Mouse (Mus musculus) erythroblast, adult 5-6 weeks (primary cell): ENCODE results near the gene Ythdc1. TPM values are rescaled to one million over a fixed set of nuclear protein-coding genes. Genes with fewer than 3 reads are reported as not detected.
"Not testable (repeated sequence)": the region's sequence is repeated elsewhere in the genome, so short reads cannot be mapped to it uniquely, and the experiment has no call there.

Experiments used
- ATAC-seq: replicated peaks from 2 replicates; pipeline ENCODE4 v1.8.0; 2016; ENCODE audit warnings: moderate number of reproducible peaks, mild to moderate bottlenecking, moderate TSS enrichment, inconsistent platforms; ENCODE audit not compliant: poor library complexity, low FRiP score, severe bottlenecking
- total RNA-seq, 2 experiments: library from RNA; stranded (forward) in 1 of 2; stranded (reverse) in 1 of 2; fragments of 150-400 nt in 1 of 2; fragments of 200-764, 138-1000 nt in 1 of 2; gene quantifications; 2 replicates each; pipeline versions ENCODE4 v1.2.3 to v1.2.4; 2015 to 2017; ENCODE audit warnings: low replicate concordance in 2 of 2

Gene Ythdc1
- total RNA-seq (2015; ENCODE audit: low replicate concordance) (217 and 251 TPM in 2 replicates), total RNA-seq (2017; ENCODE audit: low replicate concordance) (259 and 264 TPM in 2 replicates)

DNA sequence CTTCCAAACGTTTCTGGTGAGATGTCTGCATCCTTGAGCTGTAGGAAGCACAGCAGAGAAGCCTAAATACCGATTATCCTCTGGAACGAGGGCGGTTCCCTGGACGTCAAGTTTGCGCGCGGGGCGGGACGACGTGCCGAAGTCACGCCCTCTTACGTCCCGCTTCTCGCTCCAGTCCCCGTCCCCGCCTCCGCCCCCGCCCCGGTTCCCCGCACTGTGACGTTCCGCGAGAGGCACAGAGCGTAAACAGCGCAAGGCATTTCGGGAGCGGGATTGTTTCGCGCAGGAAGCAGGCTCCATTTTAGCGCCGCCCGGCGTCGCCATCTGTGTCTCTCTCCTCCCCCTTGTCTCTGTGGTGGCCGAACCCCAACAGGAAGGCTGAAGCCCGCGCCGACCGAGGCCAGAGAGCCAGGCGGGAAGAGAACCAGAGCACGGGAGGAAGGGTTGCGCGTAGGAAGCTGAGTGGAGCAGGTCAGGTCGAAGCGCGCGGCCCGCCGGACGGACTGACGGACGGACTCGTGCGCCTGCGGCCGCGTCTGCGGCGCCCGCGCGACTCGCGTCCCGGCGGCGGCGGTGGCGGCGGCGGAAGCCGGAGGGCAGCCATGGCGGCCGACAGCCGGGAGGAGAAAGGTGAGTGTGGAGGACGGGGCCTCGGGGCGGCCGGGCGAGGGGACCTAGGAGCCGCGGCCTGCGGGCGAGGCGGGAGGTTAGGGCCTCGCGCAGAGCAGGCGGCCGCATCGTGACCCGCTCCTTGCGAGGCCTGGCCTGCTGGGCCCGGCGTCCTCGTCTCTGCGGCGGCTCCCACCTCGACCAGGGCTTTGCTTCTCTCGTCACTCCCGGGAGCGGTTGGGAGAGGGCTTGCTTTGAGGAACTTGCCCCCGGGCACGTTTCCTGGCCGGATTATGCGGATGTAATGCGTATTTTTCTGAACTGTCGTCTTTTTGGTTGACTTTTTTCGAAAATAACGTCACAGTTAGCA lies at the start of gene Ythdc1:
Gene Ythdc1 (plus strand): TSS at position 260 of the 979 bp plus-strand sequence.
- ATAC-seq: peak; percentile 98

DNA sequence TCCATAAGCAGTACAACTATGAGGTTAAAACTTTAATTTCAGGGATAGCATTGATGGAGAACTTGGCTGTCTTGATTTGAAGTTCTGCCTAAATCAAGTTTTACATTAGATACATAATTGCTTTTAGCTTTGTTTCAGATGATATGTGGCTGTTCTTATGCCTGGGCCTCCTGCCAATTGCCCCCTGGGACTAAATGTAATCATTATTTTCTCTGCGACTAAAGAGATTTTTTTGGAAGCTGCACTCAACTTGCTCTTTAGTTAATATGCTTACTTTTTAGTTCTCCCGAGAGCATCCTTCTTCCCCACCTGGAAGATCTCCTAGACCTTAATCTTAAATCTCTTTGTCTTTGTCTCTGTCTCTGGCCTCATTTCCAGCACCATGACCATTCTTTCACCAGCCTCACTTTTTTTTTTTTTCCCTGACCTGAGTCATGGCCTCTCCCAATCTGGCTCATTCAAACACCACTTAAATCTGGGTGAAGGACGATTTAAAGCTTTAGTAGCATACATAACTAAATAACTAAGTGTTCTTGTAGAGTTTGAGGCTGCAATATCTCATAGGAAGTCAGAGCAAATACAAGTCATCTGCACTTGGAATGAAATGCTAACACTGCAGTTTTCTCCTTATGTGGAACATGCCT lies 34.9 kb upstream of the Ythdc1 start:
- ATAC-seq: no peak

DNA sequence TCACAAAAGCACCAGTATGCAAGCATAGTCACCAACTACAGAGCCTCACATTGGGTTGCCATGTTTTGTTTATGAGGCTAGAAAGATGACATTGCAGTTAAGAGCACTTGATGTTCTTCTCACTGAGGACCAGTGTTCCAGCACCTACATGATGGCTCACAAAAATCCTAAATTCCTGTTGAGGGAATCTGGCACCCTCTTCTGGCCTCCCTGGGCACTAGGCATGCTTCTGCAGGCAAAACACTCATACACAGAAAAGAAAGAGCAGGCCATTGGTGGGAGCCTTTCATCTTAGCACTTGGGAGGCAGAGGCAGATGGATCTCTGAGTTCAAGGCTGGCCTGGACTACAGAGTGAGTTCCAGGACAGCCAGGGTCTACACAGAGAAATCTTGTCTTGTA lies 33.0 kb upstream of the Ythdc1 start:
- ATAC-seq: no peak

DNA sequence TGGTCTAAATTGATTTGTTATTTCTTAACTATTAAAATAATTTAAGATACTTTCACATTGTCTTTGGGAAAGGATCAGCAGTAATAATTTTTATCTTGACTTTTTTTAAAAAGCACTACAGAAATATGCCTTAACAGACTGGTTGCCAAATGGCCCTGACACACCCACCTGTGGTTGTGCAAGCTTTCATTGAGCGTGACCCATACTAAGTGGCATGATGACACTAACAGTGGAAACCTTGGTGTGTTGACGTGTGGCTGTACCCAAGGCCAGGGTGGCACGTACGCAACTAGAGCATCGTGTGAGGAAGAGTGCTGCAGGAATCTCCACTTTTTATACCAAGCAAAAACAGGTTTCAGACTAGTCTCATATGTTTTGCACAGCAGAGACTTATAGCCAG lies 27.1 kb upstream of the Ythdc1 start:
- no peak for ATAC-seq

DNA sequence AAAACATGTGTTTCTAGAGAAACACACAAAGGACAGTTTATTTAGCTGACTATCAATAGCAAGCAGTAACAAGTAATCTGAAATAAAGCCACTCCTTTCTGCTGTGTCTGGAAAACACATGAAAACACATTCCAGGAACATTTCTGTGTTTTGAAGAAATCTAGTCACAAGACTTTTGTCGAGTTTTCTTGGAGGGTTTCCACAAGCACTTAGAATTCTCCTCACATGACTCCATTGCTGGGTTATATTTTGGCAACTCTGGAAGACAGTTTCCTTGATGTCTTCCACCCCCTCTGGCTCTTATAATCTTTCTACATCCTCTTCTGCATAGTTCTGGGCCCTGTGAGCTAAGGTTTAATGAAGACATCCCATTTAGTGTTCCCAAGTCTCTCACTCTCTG lies 25.6 kb upstream of the Ythdc1 start:
- ATAC-seq: no peak

DNA sequence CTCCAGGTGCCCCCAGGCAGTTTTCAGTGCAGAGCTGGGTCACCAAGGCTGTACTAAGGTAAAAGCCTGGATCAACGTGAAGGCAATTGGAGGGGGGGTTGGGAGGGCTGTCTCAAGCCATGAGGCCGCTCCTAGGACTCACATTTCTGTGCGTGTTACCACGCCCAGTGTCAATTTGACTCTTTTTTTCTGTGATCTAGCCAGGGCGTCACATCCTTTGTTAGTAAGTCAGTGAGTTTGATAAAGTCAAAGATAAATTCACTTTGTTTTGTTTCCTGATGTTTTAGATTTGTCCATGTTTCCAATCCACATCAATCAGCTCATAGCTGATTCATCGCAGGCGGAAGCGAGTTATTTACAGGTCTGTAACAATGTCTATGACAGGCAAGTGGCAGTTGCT lies 21.0 kb upstream of the Ythdc1 start:
- ATAC-seq: no peak

DNA sequence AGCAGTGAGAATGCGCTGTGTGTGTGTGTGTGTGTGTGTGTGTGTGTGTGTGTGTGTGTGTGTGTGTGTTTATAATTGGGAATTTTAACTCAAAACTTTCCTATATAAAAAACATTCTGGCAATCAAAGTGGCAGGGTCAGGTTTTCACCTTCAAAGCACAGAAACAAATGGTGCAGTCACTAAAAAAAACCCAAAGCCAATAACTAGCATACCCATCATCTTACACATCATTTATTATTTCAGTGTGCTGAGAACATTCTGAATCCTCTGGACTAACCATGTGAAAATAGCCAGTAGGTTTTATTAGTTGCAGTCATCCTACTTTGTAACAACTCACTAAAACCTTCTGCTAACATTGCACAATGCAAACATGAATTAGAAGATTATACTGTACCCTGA lies 19.8 kb upstream of the Ythdc1 start:
- ATAC-seq: no peak

DNA sequence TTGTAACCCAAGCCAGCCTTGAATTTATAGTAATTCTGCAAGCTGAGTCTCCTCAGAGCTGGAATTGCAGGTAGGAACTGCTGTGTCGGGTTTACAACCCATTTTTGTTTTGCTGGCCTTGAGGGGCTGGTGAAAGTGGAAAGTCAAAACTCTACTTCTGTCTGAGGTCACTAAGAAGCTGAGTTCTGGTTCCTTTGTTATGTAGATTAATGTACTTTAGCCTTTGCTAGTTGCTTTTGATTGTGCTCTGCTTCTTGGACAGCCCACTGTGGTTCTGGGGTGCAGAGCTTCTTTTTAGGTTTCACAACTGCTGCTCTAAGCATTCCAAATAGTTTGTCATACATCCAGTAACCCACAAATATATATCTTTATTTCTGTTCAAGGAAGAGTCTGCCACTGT lies 17.2 kb upstream of the Ythdc1 start:
- no peak for ATAC-seq

DNA sequence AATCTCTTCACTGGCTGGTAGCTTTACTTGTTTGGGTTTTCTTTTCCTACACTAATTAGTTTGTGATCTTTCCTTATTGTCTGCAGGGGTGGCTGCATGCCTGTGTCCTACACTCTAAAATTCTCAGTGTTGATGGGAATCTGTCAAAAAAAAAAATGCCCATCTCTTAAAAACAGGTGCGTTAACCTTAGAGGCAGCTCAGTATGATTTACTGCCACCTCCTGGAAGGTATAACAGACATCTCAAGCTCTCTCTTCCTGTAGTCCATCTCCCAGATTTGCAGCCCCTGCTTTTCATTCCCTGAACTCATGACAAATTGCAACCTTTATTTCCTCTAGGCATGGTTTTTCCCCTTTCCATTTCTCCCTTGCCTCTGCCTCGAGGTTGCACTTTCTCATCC lies 14.1 kb upstream of the Ythdc1 start:
- no peak for ATAC-seq

DNA sequence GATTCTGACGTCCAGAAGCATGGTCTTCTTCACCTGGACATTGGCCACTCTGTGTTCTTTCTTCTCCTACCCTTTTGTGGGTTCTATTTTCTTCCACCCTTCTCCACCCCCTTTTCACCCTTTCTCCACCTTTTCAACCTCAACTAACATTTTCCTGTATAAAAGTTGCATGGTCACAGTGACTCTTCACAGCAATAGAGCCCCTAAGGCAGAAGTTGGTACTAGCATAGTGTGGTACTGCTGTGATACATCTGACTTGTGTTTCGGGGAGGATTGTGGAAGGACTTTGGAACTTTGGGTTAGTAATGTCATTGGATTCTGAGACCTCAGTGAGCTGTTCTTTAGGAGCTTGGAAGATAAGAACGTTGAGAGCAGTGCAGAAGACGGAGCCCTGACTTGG lies 11.8 kb upstream of the Ythdc1 start:
- no peak for ATAC-seq

DNA sequence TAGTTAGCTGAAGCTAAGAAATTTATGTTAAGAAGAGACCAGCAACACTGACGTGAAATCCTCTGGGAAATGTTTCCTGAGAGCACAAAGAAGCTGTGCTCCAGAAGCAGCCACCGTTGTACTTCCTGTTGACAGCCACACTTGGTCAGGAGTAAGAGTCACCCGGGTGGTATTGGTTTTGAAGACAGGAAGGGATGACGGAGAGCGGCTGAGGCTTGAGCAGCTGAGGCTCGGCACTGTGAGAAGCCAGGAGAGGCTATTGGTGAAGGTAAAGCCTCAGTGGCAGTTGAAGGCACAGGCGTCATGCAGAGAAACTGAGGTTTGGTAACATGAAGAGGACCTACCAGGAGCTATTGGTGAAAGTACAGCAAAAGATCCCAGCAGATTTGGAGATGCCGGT lies 11.2 kb upstream of the Ythdc1 start:
- ATAC-seq: no peak

DNA sequence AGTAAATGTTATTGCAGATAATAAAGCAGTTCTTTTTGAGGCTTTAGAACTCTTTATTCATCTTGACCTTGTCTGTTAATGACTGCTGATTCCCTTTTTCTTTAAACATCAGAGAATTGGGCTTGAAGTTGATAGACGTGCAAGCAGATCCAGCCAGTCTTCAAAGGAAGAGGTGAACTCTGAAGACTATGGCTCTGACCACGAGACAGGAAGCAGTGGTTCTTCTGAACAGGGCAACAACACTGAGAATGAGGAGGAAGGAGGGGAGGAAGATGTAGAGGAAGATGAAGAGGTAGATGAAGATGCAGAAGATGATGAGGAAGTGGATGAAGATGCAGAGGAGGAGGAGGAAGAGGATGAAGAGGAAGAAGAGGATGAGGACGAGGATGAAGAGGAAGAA lies 12.8 kb downstream of the Ythdc1 start:
- no peak for ATAC-seq

DNA sequence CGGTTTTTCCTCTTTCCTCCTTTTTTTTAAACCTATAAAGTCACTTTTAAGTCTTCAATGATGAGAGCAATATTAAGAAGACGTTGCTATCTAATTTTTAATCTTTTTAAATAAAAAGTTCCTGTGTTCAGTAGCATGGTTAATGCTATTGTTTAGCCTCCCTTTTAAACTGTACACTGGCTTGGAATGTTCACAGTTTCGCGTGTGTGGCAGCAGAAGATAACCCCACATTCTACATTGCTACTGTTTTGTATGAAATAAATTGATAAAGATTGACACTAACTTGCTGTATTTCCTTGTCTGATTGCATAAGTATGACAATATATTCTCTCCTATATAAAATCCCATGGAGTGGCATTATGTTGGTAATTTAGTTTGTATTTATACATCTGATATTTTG lies 32.4 kb downstream of the Ythdc1 start:
- ATAC-seq: not testable (repeated sequence)

DNA sequence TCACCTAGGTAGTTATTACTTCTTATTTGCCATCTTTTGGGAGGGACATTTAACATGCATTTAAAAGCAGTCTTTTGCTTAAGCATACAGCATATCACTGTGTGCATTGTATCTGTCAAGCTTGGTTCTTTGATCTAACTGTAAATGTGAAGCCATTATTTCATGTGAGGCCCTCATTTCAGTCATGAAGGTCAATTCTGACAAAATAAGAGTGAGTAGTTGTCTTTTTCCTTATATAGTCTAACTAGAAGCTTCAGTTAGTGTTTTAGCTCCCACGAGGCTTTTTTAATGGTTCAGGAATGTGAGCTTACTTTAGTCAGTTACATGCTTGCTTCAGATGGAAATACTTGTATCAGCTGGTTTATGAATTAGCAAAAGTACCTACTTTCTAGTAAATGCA lies 34.1 kb downstream of the Ythdc1 start:
- no peak for ATAC-seq

DNA sequence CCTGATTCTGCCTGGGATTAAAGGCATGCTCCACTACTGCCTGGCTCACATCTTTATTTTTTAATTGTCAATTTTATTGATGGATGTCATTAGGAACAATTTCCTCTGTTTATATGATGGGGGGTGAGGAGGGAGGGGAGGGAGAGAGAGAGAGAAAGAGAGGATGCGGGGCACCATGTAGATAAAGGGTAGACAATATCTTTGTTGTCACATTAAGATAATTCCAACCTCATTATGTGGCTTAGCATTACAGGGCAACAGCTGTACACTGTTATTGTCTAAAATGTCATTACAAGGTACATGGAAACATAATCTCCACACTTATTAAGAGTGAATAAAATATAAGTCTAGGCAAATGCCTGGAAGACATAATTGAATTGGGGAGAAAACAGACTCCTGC lies 35.5 kb downstream of the Ythdc1 start:
- no peak for ATAC-seq

DNA sequence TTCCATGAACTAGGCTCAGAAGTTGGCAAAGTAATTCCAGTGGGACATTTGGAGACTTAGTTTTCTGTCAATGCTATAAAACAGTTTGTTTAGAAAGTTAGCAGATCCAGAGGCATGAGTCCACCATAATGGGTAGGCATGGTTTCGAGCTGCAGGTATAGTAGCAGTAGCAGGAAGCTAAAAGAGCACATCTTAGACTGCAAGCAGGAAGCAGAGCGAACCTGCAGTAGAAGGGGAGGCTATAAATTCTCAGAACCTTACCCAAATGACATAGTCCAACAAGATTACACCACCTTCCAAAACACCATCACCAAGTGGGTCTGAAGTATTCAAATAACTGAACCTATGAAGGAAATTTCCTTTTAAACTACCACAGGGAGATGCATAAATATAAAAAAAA lies 36.2 kb downstream of the Ythdc1 start:
- no peak for ATAC-seq

DNA sequence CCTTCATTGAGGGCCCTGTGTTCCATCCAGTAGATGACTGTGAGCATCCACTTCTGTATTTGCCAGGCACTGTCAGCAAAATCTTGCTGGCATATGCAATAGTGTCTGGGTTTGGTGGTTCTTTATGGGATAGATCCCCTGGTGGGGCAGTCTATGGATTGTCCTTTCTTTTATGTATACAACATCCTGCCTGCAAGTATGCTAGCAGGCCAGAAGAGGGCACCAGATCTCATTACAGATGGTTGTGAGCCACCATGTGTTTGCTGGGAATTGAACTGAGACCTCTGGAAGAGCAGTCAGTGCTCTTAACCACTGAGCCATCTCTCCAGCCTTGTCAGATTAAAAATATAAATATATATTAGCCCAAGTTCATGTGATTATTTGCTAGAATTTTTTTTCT lies 37.2 kb downstream of the Ythdc1 start:
- not testable (repeated sequence) for ATAC-seq

DNA sequence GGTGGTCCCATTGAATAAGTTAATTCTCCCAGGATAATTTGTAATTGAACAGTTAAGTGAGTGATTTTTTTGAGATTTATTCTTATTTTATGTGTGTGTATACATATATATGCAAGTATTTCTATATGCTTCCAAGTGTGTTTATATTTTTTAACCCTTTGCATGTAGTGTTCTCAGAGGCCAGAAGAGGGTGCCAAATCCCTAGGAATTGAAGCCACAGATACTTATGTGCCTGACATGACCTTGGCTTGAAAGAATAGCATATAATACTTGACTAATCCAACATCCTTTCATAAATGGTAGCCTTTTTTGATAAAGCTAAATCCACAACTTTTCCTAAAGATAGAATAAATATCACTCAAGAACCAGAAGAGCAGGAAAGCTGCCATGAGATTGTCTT lies 46.1 kb downstream of the Ythdc1 start:
- ATAC-seq: no peak

DNA sequence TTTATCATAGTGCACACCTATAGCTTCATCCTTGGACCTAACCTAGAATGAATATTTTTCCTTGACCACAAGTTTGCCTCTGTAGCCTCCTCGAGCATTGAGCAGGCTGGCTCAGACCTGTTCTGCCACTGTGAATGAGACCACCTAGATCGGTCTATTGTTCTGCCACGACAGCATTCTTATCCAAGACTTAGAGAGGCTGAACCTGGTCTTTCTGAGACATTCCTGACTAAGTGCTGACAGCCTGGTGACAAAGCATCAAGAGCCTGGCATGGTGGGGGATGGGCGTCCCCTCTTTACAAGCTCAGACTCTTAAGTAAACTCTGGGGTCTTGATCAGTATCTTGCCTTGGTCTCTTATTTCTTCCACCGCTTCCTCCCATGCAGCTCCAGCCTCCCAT lies 47.6 kb downstream of the Ythdc1 start:
- ATAC-seq: no peak

DNA sequence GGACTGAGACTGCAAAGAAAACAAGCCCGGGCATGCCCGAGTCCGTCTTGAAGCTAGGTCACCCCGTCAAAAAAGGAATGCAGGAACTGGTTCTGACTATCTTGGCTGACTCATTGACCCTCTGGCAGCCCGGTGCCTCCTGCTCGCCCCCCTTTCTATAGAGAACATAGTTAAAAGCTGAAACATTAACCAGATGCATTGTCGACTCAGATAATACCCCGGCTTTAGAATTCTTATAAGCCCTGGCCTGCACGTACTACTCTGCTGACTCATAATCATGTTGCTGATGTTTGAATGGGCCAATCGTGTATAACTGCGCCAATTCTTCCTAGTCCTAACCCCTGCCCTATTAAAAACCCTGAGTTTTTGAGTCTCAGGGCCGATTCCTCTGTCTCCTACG lies 52.5 kb downstream of the Ythdc1 start:
- ATAC-seq: not testable (repeated sequence)

DNA sequence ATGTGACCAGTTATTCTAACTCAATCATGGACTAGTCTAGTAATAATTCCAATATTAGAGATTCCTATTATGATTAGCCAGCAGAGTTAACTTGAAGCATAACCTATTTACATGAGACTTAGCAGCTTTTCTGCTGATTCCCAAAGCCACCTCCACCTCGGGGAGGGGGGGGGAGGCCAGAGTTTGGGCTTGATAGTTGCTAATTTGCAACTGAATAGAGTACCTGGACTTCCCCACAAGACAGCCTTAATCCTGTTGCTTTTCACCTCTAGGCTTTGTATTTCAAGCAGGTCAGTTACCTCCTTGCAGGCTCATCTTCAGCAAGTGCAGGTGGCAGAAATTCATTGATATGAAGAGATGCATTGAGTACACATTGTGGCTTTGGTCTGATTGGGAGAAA lies 53.7 kb downstream of the Ythdc1 start:
- no peak for ATAC-seq
